Mouse (Mus musculus): ENCODE data around the gene Kctd3.

DNA sequence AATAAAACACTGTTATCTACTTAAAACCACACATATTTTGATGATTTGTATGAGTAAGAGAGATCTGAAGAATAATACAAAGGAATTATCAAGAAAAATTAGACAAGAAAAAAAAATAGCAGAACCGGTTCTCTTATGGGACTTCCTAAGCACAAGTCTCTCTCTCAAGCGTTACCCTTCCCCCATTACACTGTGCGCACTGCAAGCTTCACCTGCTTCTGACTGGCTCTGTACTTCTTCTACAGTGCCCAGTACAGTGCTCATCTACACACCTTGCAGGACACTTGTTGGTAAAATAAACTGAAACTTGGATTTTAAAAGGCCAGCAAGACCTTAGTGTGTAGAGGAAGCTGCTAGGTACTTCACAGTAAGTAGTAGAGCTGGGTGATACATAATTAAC lies 9.7 kb downstream of the Kctd3 start:
- TF ChIP-seq POLR2A (IDR thresholded peaks at IDR 0.05; ENCODE audit: insufficient read depth, low read depth, low read length) (no peak), CTCF (IDR thresholded peaks at IDR 0.05; ENCODE audit: insufficient read depth, low read depth, low read length) (no peak)

All from olfactory bulb, adult 2 months (tissue).